Mouse (Mus musculus): ENCODE results near the gene Arhgef10l.

Gene Arhgef10l

DNA sequence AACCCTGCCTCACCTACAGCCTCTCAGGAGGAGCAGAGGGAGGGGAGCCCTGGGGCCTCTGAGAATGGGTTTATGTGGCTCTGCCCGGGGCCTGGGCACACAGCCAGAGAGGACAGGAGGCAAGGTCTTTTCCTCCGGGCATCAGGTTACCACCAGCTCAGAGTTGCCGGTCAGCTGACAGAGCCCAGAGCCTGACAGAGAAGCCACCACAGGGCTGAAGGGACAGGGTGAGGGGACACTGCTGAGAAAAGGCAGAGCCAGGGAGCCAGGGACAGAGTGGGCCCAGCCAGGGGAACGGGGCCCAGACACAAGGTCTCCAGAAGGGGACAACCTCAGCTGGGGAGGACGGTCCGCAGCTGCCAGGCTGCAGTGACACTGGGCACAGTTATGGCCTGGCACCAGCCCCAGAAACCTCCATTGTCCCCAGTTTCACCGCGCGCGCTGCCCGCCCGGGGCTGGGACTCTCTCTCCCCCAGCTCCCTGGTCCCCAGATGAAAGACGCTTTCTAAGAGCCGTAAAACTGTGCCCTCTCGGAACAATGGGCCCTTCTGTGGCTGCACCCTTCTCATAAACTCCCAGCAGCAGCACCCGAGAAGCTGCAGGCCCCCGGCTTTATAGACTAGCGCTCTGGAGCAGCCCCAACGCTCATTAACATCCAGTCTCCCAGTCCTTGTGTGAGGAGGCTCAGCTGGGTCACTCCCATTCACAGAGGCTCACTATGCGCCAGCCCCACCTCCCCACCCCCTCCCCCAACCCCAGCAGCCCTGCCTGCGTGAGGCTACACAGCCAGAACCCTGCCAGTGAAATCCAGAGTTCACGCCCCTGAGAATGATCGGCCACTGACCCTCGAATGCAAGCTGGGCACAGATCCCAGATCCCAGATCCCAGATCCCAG is 7.9 kb downstream of the Arhgef10l start:
- DNase-seq: peak; percentile 83

DNA sequence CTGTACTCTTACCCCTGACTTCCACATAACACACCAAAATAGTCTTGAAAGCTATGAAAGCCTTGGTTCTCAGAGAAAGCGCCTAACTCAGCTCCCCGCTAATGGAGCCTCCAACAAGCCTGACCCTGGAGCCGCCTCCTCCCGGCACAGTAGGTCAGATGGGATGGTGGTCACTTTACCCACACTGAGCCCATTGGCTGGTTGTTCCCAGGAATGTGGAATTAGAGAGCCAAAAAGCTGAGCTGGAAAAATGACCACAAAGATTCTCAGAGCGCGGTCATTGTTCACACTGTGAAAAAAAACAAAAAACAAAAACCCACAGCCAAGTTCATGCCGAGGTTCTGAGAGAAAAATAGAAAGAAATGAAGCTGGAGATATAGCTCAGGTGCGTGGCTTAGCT is 9.3 kb downstream of the Arhgef10l start:
- DNase-seq: no peak

DNA sequence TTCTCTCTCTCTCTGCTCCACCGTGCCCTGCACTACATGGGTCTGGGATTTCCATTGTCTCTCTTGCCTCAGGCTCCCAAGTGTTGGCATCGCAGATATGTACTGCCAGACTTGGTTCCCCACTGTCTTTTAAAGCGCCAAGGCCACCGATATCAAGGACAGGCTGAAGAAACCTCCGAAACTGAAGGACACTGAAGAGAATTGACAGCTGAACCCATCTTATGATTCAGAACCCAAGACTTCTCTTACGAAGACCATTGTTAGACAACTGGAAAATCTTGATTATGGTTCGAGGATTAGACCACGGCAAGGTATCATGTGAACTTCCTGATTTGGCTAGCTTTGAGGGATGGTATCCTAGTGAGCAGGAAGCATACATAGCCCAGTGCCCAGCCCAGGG is 11.0 kb downstream of the Arhgef10l start:
- DNase-seq: no peak

DNA sequence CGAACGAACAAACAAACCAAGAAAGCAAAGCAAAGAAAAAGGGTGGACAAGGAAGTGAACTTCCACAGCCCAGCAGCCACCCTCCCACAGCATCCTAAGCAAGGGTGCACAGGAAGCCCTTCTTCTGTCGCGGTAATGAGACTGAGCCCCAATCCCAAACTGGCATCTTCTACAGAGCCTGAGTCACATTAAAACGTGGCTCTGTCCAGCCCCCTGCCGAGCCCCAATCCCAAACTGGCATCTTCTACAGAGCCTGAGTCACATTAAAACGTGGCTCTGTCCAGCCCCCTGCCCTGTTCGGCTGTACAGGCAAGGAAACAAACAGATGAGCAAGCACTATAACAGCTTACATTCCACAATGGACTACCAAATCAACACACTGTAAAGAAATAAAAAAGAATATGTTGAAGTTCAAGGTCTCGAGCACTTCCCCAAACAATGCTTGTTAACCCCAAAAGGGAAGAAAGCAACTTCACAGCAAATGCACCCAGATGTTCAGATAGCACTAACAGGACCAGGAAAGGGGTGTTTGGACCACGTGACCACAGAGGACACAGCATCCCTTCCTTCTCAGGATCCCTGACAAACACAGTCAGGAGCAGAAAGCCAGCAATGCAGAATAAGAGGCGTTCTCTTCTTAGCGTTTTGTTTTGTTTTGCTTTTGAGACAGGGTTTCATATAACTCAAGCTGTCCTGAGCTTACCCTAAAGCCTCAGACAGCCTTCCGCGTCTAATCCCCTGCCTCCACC is 11.8 kb downstream of the Arhgef10l start:
- DNase-seq: no peak

DNA sequence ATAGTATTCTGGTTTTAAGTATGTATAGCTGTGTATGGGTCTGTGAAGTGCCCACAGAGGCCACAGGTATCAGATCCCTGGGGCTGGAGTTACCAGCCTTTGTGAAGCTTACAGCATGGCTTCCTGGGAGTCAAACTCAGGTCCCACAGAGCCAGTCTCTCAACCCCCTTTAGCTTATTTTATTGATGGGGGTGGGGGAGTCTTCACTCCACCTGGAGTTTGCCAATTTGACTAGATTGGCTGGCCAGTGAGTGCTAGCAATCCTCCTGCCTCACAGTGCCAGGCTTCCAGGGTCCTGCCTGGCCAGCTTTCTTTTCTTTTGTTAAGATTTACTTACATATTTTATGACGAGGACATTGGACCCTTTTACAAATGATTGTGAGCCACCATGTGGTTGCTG is 16.1 kb downstream of the Arhgef10l start:
- no peak for DNase-seq

DNA sequence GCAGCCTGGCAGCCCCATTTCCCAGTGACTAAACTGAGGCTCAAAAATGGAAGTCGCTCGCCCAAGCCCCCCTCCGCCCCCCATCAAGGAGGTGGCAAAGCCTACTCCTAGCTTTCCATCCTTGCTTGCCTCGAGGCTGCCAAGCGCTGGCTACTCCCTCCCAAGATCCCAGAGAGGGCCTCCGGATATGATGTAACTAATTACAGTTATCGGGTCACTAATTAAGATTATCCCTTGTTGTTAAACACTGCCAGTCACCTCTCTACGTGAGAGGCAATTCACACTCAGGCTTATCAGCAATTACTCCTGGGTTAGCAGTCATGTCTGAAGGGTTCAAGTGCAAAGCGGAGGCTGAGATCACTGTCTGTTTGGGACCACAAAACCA is 16.6 kb downstream of the Arhgef10l start:
- no peak for DNase-seq

DNA sequence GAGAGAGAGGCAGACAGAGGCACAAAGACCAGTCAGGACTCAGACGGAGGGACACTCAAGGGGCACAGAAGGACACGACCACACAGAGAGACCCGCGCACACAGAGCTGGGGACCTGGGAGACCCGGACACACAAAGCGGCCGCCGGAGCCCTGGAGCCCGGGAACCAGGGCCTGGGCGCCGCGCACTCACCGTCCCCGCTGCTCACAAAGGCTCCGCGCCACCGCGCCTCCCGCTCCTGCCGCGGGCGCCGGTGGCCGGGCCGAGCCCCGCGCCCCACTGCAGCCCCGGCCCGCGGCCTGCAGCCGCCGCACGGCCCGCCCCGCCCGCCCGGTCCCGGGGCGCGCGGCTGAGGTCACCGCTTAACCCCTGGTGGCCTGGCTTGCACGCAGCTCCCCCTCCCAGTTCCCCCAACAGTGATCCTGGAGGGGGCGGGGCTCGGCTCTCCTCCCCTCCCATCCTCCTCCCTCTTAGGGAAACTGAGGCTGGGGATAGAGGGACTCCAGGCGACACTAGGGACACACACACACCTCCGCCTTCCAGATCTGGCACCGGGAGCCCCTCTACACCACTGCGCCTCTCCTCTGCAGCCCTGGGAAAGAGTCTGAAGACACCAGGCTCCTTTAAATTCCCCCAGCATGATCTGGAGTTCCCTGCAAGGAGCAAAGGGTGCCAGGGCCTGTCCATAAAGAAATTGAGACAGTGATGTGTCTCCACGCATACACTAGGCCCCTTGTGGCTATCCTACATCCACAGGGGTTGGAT is 17.2 kb downstream of the Arhgef10l start:
- no peak for DNase-seq

DNA sequence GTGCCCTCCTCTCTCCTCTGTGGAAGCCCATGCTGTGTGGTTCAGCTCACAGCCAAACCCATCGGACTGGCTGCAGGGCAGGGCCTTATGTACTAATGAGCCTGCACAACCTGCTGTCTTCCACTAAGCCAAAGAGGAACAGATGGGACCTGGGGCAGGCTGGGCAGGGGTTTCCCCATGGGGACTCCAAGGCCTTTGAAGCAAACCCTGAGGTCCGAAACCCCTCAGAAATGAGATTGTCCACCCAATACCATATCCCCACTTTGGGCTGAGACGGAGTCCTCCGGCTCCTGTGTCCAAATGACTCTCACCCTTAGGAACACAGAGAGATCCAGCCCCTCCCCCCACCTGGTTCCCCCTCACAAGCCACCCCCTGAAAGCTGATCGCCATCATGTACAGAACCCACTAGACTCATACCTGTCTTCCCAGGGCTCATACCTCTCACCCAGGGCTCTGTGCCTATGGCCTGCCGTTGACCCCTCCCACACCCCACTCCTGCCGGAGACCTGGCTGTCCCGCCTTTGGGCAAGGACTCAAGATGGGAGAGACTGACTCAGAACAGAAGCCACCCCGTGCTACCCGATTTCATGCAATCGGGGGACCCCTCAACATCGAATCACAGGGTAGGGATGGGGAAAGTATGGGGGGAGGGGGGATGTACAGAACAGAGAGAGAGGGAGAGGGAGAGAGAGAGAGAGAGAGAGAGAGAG is 17.9 kb downstream of the Arhgef10l start:
- no peak for DNase-seq

DNA sequence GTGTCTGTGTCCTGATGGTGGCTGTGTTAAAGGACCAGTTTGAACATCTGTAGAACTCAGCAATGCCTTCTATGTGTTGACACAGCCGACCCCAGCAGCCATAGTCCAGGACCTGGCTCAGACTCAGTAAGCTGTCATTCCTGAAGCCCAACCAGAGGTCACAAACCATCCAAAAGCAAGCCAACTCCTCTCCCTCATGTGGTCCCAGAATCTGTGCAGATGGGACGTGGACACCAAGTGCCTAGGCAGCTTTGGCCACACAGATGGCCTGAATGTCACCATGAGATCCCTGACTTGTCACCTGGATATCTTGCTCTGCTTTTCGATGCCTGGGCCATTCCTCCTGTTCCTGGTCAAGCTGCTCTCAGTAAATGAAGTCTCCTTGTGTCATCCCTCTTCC is 20.2 kb downstream of the Arhgef10l start:
- no peak for DNase-seq

DNA sequence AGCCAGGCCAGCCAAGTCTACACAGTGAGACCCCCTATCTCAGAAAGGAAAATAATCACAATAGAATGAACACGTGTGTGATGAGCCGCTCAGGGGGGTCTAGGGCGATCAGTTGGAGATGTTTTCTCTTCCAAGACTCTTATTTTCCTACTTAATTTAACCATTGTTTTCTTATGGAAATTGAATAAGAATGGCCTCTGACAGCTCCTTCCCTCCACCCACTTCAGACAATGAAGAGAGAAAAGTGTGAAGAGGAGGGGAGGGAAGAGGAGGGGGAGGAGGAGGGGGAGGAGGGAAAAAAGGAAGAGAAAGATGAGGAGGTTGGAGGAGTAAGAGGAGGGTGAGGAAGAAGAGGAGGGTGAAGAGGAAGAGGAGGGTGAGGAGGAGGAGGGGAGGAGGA is 21.1 kb downstream of the Arhgef10l start:
- DNase-seq: no peak

DNA sequence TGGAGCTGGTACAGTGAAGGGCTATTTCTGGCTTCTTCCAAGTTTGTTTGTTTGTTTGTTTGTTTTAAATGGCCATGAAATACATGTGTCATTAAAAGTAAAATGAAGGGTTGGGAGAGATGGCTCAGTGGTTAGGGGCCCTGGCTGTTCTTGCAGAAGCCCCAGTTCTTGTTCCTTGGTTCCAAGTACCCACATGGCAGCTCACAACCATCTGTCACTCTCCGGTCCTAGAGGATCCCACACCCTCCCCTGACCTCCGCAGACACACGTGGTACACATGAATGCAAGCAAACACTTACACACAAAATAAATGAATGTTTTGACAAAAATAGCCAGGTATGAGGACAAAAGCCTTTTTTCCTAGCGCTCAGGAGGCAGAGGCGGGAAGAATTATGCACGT is 21.5 kb downstream of the Arhgef10l start:
- no peak for DNase-seq

DNA sequence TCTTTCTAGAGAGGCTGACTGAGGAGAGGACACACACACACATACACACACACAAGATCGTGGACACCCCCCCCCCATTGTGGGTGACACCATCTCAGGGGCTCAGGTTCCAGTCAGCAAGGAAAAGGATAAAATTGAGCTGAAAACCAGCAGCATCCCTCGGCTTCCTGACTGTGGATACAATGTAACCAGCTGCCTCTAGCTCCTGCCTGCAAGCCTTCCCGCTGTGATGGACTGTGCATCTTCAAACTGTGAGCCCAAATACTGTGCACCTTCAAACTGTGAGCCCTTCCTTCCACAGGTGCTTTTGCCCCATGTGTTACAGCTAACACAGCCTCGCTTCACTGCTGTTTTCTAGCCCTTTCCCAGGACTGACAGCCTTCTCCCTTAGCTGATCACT is 23.4 kb downstream of the Arhgef10l start:
- no peak for DNase-seq

DNA sequence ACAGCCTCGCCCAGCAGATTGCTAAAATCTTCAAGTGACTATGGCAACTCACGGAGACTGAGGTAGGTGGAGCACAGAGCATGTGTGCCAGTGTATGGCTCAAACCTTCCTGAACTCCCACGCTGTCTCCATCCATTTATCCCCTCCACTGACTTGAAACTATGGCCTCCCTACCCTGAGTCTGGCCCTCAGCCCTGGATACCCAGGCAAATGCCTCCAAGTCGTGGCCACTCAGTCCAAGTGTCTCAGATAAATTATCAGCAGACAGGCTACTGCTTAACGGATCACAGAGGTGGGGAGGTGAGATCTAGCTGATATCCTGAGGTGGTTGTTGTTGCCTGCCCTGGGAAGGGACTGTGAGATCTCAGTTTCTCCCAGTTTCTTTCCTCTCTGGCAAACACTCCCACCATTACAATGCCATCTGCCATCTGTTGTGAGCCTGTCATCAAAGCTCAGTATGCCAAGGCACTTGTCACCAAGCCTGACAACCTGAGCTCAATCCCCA is 24.3 kb downstream of the Arhgef10l start:
- DNase-seq: no peak

DNA sequence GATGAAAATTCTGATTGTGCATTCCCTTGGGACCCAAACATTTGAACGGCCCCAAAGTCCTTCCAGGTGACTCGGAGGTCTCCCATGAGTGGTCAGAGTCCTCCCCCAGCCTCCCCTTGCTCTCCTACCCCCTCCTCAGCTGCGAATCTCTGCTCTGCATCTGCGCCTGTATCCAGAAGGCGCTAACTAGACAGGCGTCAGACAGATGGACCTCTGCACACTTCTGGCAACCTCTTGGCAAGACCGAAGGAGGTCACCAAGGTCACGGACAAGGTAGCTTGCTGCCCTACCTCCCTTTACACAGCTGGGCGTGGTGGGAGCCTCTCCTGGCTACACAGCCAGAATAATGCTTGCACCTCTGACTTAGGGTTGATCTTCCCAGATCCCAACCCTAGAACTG is 25.1 kb downstream of the Arhgef10l start:
- DNase-seq: no peak

DNA sequence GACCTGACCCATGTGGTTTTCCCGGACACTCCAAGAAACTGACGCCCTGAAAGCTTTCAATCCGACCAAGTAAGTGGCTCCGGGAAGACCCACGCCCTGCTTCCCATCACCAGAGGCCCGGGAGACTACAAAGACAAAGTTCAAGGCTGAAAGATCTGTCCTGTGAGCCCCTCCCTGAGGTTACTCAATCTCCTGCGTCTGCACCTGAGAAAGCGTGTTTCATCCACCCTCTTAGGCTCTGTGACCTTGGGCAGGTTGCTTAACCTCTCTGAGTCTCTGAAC is 25.6 kb downstream of the Arhgef10l start:
- no peak for DNase-seq

DNA sequence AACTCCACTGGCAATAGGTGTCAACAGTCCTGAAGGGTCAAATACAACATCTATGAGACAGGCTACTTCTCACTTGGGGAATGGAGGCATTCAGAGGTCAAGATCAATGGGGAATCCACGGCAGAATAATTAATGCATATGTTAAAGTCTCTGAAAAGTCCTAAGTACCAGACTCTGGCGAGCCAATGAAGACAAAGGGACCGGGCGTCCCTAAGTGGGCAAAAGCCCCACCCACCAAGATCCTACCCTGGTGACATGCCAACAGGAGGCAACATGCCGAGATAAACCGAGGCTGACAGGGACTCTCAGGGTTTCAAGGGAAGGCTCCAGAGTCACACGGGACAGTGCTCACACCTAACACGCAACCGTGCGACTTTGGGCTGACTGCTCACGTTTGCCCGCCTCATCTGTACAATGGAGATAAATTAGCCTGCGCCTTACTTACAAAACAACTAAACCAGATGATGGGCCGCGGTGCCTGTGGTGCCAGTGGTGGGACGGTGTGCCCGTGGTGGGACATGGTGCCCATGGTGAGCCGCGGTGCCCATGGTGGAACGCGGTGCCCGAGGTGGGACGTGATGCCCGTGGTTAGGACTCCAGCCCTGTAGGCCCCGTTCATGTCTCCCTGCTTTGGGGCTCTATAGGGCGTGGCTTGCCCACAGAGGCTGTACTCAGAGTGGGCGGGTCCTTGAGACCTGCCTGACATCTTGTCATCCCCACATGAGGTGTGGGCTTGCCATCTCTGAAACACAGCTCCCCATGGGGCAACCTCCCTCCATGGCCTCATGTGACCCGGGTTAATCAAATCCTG is 26.2 kb downstream of the Arhgef10l start:
- DNase-seq: no peak

DNA sequence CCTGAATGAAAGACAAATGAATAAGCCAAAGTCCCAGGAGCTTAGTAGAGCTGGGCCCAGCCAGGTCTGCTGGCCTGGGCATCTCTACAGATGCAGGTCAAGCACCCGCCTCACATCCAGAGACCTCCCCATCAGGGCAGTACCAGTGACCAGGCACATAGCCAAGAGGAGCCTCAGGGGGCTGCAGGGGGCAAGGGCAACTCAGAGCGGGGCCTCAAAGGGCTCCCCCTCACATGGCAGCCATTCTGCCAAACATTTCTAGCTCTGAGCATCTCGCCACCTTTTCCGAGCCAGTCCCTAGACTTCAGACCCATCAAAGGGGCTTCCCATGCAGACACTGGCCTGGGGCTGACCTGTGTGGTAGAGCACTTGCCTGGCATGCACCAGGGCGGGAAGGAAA is 27.2 kb downstream of the Arhgef10l start:
- no peak for DNase-seq

DNA sequence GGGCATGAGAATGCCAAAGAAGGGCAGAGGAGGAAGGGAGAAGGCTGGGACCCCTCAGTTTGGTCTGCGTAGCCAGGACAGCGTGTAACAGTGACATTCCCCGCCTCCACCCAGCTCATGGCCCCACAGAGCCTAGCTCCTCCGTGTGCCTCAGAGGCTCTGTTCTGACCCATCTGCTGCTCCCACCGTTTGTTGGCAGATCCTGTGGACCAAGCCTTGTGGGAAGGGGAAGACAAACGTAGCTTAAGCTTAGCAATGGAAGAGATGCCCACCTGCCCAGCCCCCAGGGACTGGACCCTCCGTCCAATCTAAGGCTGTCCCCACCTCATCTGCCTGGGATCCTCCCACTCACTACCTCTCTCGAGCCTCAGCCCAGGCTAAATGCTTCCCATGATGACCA is 28.5 kb downstream of the Arhgef10l start:
- no peak for DNase-seq

DNA sequence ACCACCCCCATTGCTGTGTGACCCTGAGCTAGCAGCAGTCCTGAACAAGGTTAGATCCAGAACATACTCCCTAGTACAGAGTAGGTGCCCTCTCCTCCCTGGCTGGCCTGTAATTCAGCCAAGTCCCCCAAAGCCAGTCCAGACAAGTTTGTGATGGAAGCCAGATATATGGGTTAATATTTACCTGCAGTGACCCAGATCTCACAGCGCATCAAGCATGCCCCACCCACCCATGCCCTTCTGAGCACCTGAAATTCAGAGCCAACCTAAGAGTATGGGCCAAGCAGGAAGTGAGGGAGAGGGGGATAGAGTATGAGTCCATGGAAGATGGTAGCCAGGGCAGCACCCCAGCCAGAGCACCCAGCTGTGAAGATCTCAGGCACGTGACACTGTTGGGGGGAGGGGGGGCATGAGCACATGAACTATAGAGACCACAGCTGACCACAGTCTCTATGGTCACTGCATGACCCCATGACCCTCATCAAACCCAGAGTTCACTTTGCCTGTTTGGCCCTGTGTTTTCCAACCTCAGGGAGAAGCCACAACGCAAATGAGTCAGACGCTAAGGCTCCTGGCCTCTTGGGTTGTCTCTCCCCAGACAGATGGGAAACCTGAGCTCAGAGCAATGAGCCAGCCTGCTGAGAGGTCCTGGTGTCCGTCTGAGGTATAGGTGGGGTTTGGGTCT is 29.4 kb downstream of the Arhgef10l start:
- DNase-seq: peak; percentile 74

DNA sequence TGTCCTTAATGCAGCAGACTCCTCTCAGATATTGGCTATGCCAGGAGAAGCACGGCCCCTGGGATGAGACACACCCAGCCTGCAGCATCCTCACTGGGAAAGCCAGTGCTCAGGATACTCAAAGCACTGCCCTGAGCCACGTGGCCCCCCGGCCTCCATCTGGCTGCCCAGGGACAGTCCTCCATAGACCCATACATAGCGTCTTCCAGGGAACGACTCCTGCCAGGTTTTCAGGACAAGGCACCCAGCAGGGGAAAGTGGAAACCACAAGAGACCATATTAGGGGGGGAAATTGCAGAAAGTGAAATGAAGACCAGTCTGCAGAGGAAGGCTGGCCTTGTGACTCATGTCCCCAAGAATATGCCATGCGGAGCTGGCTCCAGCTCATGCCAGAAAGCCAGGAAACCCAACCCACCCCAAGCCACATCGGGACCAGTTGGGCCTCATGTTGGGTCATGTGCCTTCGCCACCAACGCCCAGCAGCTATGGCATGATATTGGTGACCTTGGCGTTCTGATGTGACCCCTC is 30.9 kb downstream of the Arhgef10l start:
- no peak for DNase-seq

DNA sequence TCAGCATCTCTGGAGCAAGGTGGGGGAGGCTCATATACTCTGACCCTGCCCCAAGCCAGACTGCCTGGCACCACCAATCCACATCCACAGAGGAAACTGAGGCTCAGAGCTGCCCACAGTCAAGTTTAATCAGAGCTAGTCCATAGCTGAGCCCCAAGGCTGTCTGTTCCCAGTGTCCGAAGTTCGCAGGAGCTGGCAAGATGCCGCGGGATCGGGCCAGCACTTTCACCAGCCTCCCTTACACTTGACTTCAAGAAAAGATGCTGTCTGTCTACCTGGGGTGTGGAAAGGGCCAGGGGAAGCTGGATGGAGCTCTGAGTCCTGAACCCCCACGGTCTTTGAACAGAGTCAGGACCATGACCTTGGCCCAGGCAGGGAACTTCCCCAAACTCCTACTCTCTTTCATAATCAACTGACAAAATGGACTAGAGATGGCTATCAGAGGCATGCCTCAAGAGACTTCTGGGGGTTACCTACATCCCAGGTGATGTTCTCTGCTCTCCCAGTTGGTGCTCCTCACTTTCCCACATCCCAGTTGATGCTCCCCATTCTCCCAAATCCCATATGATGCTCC is 34.4 kb downstream of the Arhgef10l start:
- DNase-seq: peak; percentile 75

All from kidney, adult 9 months (tissue).